Mouse (Mus musculus): ENCODE data around the gene Myrip. TPM values are rescaled to one million over a fixed set of nuclear protein-coding genes. Genes with fewer than 3 reads are reported as not detected.
"Not testable (repeated sequence)": the region's sequence is repeated elsewhere in the genome, so short reads cannot be mapped to it uniquely, and the experiment has no call there.

Gene Myrip
- polyA plus RNA-seq, 1 experiment from 2014 or later = 0.55 TPM

- H3K27me3 ChIP-seq (replicated peaks; ENCODE audit: control insufficient read depth, insufficient read depth, low read length) = no peaks in the 10 kb centered on the region
- H3K9ac ChIP-seq (ENCODE audit: low read depth, low read length) = no peak overlapping the region
- H3K9me3 ChIP-seq (ENCODE audit: control insufficient read depth, low read length) = no peaks in the 10 kb centered on the region
- no peak overlapping the region for H3K4me2 ChIP-seq
- H3K27ac ChIP-seq (ENCODE audit: low read depth, low read length) = no peak overlapping the region
- ATAC-seq (replicated peaks; ENCODE audit: low FRiP score) = no peak
- H3K4me3 ChIP-seq (ENCODE audit: low read depth, low read length) = no peak overlapping the region
- H3K4me1 ChIP-seq (replicated peaks; ENCODE audit: control insufficient read depth, insufficient read depth, low read length) = no peaks in the 10 kb centered on the region
- no peak for DNase-seq (ENCODE audit: low spot score)
- H3K36me3 ChIP-seq (ENCODE audit: control insufficient read depth, insufficient read depth, low read length) = no peaks in the 10 kb centered on the region
- 66% methylated on average over 3 of the region's 3 CpGs for WGBS
Measured at GRCm38 (mm10) chr9:120315171-120315570, 13.9 kb downstream of the Myrip start.

GRCm38 (mm10) chr9:120319099-120319498 is 17.8 kb downstream of the Myrip start:
- no peak; the same call in 1 of the 2 replicates for ATAC-seq (replicated peaks; ENCODE audit: low FRiP score)
- Histone ChIP-seq H3K27me3 (replicated peaks; ENCODE audit: control insufficient read depth, insufficient read depth, low read length) (no peaks in the 10 kb centered on the region; the same call in 1 of the 2 replicates), H3K36me3 (ENCODE audit: control insufficient read depth, insufficient read depth, low read length) (no peaks in the 10 kb centered on the region), H3K4me1 (replicated peaks; ENCODE audit: control insufficient read depth, insufficient read depth, low read length) (no peaks in the 10 kb centered on the region), H3K4me3 (ENCODE audit: low read depth, low read length) (no peak overlapping the region), H3K9me3 (ENCODE audit: control insufficient read depth, low read length) (no peaks in the 10 kb centered on the region), H3K4me2 (no peak overlapping the region), H3K27ac (ENCODE audit: low read depth, low read length) (no peak overlapping the region), H3K9ac (ENCODE audit: low read depth, low read length) (no peak overlapping the region)
- no peak for DNase-seq (ENCODE audit: low spot score)
- WGBS = 82% methylated on average over 9 of the region's 9 CpGs

GRCm38 (mm10) chr9:120320573-120320972 is 19.3 kb downstream of the Myrip start:
- Histone ChIP-seq H3K36me3 (ENCODE audit: control insufficient read depth, insufficient read depth, low read length) (no peaks in the 10 kb centered on the region), H3K9ac (ENCODE audit: low read depth, low read length) (no peak overlapping the region), H3K4me3 (ENCODE audit: low read depth, low read length) (no peak overlapping the region), H3K4me1 (replicated peaks; ENCODE audit: control insufficient read depth, insufficient read depth, low read length) (no peaks in the 10 kb centered on the region), H3K4me2 (no peak overlapping the region), H3K9me3 (ENCODE audit: control insufficient read depth, low read length) (no peaks in the 10 kb centered on the region), H3K27ac (ENCODE audit: low read depth, low read length) (no peak overlapping the region), H3K27me3 (replicated peaks; ENCODE audit: control insufficient read depth, insufficient read depth, low read length) (no peaks in the 10 kb centered on the region; the same call in 1 of the 2 replicates)
- DNase-seq (ENCODE audit: low spot score) (no peak), ATAC-seq (replicated peaks; ENCODE audit: low FRiP score) (no peak)
- WGBS = 79% methylated on average over 2 of the region's 2 CpGs

- WGBS = 78% methylated on average over 15 of the region's 15 CpGs
Measured at GRCm38 (mm10) chr9:120322702-120323426, 21.6 kb downstream of the Myrip start.

GRCm38 (mm10) chr9:120331048-120331447 is 29.7 kb downstream of the Myrip start:
- not testable (repeated sequence) for H3K27me3 ChIP-seq (replicated peaks; ENCODE audit: control insufficient read depth, insufficient read depth, low read length); H3K36me3 ChIP-seq (ENCODE audit: control insufficient read depth, insufficient read depth, low read length); H3K4me2 ChIP-seq; ATAC-seq (replicated peaks; ENCODE audit: low FRiP score); H3K27ac ChIP-seq (ENCODE audit: low read depth, low read length); H3K9me3 ChIP-seq (ENCODE audit: control insufficient read depth, low read length); H3K4me3 ChIP-seq (ENCODE audit: low read depth, low read length); H3K9ac ChIP-seq (ENCODE audit: low read depth, low read length); DNase-seq (ENCODE audit: low spot score); H3K4me1 ChIP-seq (replicated peaks; ENCODE audit: control insufficient read depth, insufficient read depth, low read length)
- WGBS = 76% methylated on average over 3 of the region's 3 CpGs

More at GRCm38 (mm10) chr9:120322702-120323426, 21.6 kb downstream of the Myrip start:
- Histone ChIP-seq H3K27ac (ENCODE audit: low read depth, low read length) (no peak overlapping the region), H3K36me3 (ENCODE audit: control insufficient read depth, insufficient read depth, low read length) (no peaks in the 10 kb centered on the region), H3K4me2 (no peak overlapping the region), H3K27me3 (replicated peaks; ENCODE audit: control insufficient read depth, insufficient read depth, low read length) (no peaks in the 10 kb centered on the region; the same call in 1 of the 2 replicates), H3K4me3 (ENCODE audit: low read depth, low read length) (no peak overlapping the region), H3K4me1 (replicated peaks; ENCODE audit: control insufficient read depth, insufficient read depth, low read length) (no peaks in the 10 kb centered on the region), H3K9ac (ENCODE audit: low read depth, low read length) (no peak overlapping the region), H3K9me3 (ENCODE audit: control insufficient read depth, low read length) (no peaks in the 10 kb centered on the region)
- ATAC-seq (replicated peaks; ENCODE audit: low FRiP score) (no peak), DNase-seq (ENCODE audit: low spot score) (no peak)

- no peak overlapping the region for H3K9ac ChIP-seq (ENCODE audit: low read depth, low read length)
- no peak overlapping the region for H3K27ac ChIP-seq (ENCODE audit: low read depth, low read length)
- DNase-seq (ENCODE audit: low spot score) = no peak
- H3K27me3 ChIP-seq (replicated peaks; ENCODE audit: control insufficient read depth, insufficient read depth, low read length) = no peaks in the 10 kb centered on the region
- ATAC-seq (replicated peaks; ENCODE audit: low FRiP score) = no peak
- H3K36me3 ChIP-seq (ENCODE audit: control insufficient read depth, insufficient read depth, low read length) = no peaks in the 10 kb centered on the region
- no peak overlapping the region for H3K4me2 ChIP-seq
- 0 out of 2 replicates have a peak, but pooled peaks cover 2% of the 10 kb centered on the region for H3K4me1 ChIP-seq (replicated peaks; ENCODE audit: control insufficient read depth, insufficient read depth, low read length)
- no peak overlapping the region for H3K4me3 ChIP-seq (ENCODE audit: low read depth, low read length)
- WGBS = 39% methylated on average over 4 of the region's 4 CpGs
- no peaks in the 10 kb centered on the region for H3K9me3 ChIP-seq (ENCODE audit: control insufficient read depth, low read length)
Measured at GRCm38 (mm10) chr9:120338172-120338571, 36.9 kb downstream of the Myrip start.

GRCm38 (mm10) chr9:120339975-120340695 is 38.8 kb downstream of the Myrip start:
- no peaks in the 10 kb centered on the region for H3K27me3 ChIP-seq (replicated peaks; ENCODE audit: control insufficient read depth, insufficient read depth, low read length)

GRCm38 (mm10) chr9:120343123-120343790 is 41.9 kb downstream of the Myrip start:
- H3K36me3 ChIP-seq (ENCODE audit: control insufficient read depth, insufficient read depth, low read length) = no peaks in the 10 kb centered on the region
- ATAC-seq (replicated peaks; ENCODE audit: low FRiP score) (no peak), DNase-seq (ENCODE audit: low spot score) (no peak)
- H3K27ac ChIP-seq (ENCODE audit: low read depth, low read length) = no peak overlapping the region
- H3K9ac ChIP-seq (ENCODE audit: low read depth, low read length) = no peak overlapping the region
- 0 out of 2 replicates have a peak, but pooled peaks cover 2% of the 10 kb centered on the region for H3K4me1 ChIP-seq (replicated peaks; ENCODE audit: control insufficient read depth, insufficient read depth, low read length)
- no peak overlapping the region for H3K4me3 ChIP-seq (ENCODE audit: low read depth, low read length)
- 58% methylated on average over 4 of the region's 4 CpGs for WGBS
- H3K27me3 ChIP-seq (replicated peaks; ENCODE audit: control insufficient read depth, insufficient read depth, low read length) = no peaks in the 10 kb centered on the region
- no peak overlapping the region for H3K4me2 ChIP-seq
- H3K9me3 ChIP-seq (ENCODE audit: control insufficient read depth, low read length) = no peaks in the 10 kb centered on the region

More at GRCm38 (mm10) chr9:120339975-120340695, 38.8 kb downstream of the Myrip start:
- no peak overlapping the region for H3K4me3 ChIP-seq (ENCODE audit: low read depth, low read length)
- no peak overlapping the region for H3K4me2 ChIP-seq
- ATAC-seq (replicated peaks; ENCODE audit: low FRiP score) (no peak), DNase-seq (ENCODE audit: low spot score) (no peak)
- H3K4me1 ChIP-seq (replicated peaks; ENCODE audit: control insufficient read depth, insufficient read depth, low read length) = 0 out of 2 replicates have a peak, but pooled peaks cover 2% of the 10 kb centered on the region
- 51% methylated on average over 10 of the region's 10 CpGs for WGBS
- no peak overlapping the region for H3K27ac ChIP-seq (ENCODE audit: low read depth, low read length)
- no peaks in the 10 kb centered on the region for H3K9me3 ChIP-seq (ENCODE audit: control insufficient read depth, low read length)
- H3K9ac ChIP-seq (ENCODE audit: low read depth, low read length) = no peak overlapping the region
- no peaks in the 10 kb centered on the region for H3K36me3 ChIP-seq (ENCODE audit: control insufficient read depth, insufficient read depth, low read length)

All from liver, embryonic 11.5 days (tissue).